19 mouse cellular contexts compared by ENCODE assay signal in genomic region chr8:115112062-115112461, GRCm38 (mm10).
DNase-seq lines count a peak whose midpoint lies in the region; ATAC-seq lines count a peak whose summit lies in the region.
"Had no signal": no experiment of that assay in that cellular context is flagged by ENCODE, and none has a peak within 500 bp of the region (broad histone marks: within the 10 kb centered on the region; RNA-seq: fewer than 3 reads in every experiment).

No protein-coding gene starts in this region.

- peak; percentile 44 for DNase-seq in heart, adult 11 months
- no peak for DNase-seq in heart, adult 8-10 months (ENCODE audit: low spot score)
- no peak for DNase-seq in kidney, postnatal 36 days
- DNase-seq: adrenal gland, adult 2 months; adrenal gland, postnatal 10 days; adrenal gland, postnatal 25 days; B cell, adult 2 months; cerebellum, adult 11-12 months; cerebellum, adult 2 months; cerebellum, adult 9-11 months; cerebellum, postnatal 14 days; cerebellum, postnatal 36 days; embryo, embryonic 11 days had no signal

- peak; percentile 58 for ATAC-seq in activated CD4-positive, CD25-positive, alpha-beta regulatory T cell, adult 4 months
- peak; percentile 59 for ATAC-seq in inflammation-experienced regulatory T-cells, adult 6 months
- ATAC-seq in granulocyte monocyte progenitor cell, adult 5-6 weeks (replicated peaks; ENCODE audit: poor library complexity, severe bottlenecking): no peak
- ATAC-seq: forebrain, embryonic 14.5 days; forebrain, embryonic 16.5 days; Patski had no signal
